Mouse (Mus musculus) liver, embryonic 14.5 days (tissue): ENCODE data around the gene Upb1.
"Not testable (repeated sequence)": the region's sequence is repeated elsewhere in the genome, so short reads cannot be mapped to it uniquely, and the experiment has no call there.

Experiments
- CTCF ChIP-seq: IDR thresholded peaks from 2 replicates; pipeline ENCODE4 v1.5.1; 2016; ENCODE audit warnings: antibody characterized with exemption, low read depth, control low read depth
- EP300 ChIP-seq: IDR thresholded peaks from 2 replicates; pipeline ENCODE4 v1.6.1; 2016; ENCODE audit warnings: antibody characterized with exemption, low read depth

- not testable (repeated sequence) for TF ChIP-seq CTCF, EP300
Measured at GRCm38 (mm10) chr10:75475139-75475850, 74.4 kb downstream of the Upb1 start.
